Mouse (Mus musculus) Patski (cell line): Measurements from ENCODE around the gene Mrnip. TPM values are rescaled to one million over a fixed set of nuclear protein-coding genes. Genes with fewer than 3 reads are reported as not detected.

Experiments used
- ATAC-seq: fragments of 100-300 bp; one replicate; pipeline ENCODE4 v1.8.0; 2021
- CTCF ChIA-PET: fragments of 350-600 bp; sonication (Branson Sonifier 250); formaldehyde crosslinking; loops from one replicate; lab custom pipeline; 2022; ENCODE audit warnings: inconsistent platforms; lab: Charles Lee
- POLR2A ChIA-PET: fragments of 350-600 bp; sonication (Branson Sonifier 250); formaldehyde crosslinking; loops from one replicate; lab custom pipeline; 2022; ENCODE audit warnings: antibody characterized with exemption, inconsistent platforms; lab: Charles Lee
- DNase-seq: peaks from one replicate; pipeline ENCODE4 v3.0.0-alpha.2; 2011; ENCODE audit warnings: low read depth, low spot score
- H3K27me3 ChIP-seq: fragments of 371-371 bp; one replicate; pipeline ENCODE4 v1.5.1; 2021
- CTCF ChIP-seq: fragments of 100-300 bp; IDR thresholded peaks from one replicate; pipeline ENCODE4 v1.5.1; 2021
- in situ Hi-C: fragments of 300-500 bp; cut with MboI; formaldehyde crosslinking; loops from 3 replicates; pipeline ENCODE4 v1.11.1; 2018; ENCODE audit warnings: low pct_unique_long_range_greater_than_20kb, mixed read lengths
- polyA plus RNA-seq: library from polyadenylated mRNA; unstranded; gene quantifications from one replicate; pipeline ENCODE4 v1.2.3, GENCODE M21; 2021

Gene Mrnip
- polyA plus RNA-seq, 1 experiment from 2014 or later: 5.9 TPM

- no peak for ATAC-seq
- ChIA-PET CTCF (interaction anchor here (1.1 to 2.1 kb wide), 3 partner anchors 9 to 12 kb away, joined by 3 to 5 read pairs (median 5); partner anchors contain the start of genes Mgat4b and Sqstm1), POLR2A (interaction anchor here (0.5 to 1.4 kb wide), 4 partner anchors 10 to 1416 kb away, joined by 3 read pairs; partner anchors contain the start of genes Mgat4b and Sqstm1)
- DNase-seq: no peak
- in situ Hi-C loops: no loop called here
- no peaks in the 10 kb centered on the region for H3K27me3 ChIP-seq
- TF ChIP-seq CTCF: no peak
Observed at GRCm38 (mm10) chr11:50200613-50201012, 26.4 kb downstream of the Mrnip start.

- ATAC-seq (no peak), DNase-seq (no peak)
- TF ChIP-seq CTCF: no peak
- no peaks in the 10 kb centered on the region for H3K27me3 ChIP-seq
- in situ Hi-C loops: no loop called here
- ChIA-PET POLR2A (interaction anchor here (1.1 to 1.4 kb wide), 4 partner anchors 8 to 165 kb away, joined by 3 to 4 read pairs (median 3); partner anchors contain the start of genes Mgat4b and Sqstm1), CTCF (interaction anchor here (1.4 to 2.1 kb wide), 2 partner anchors 9 to 13 kb away, joined by 5 read pairs; partner anchors contain the start of genes Mgat4b and Sqstm1)
Observed at GRCm38 (mm10) chr11:50201590-50201989, 27.3 kb downstream of the Mrnip start.

GRCm38 (mm10) chr11:50203302-50203827 is 29.1 kb downstream of the Mrnip start:
- DNase-seq (no peak), ATAC-seq (no peak)
- in situ Hi-C loops: no loop called here
- CTCF ChIA-PET: interaction anchor here (1.2 kb wide), 1 partner anchor 42 kb away, joined by 3 read pairs; no protein-coding TSS in a partner anchor
- POLR2A ChIA-PET: interaction anchor here (1.4 kb wide), 1 partner anchor 22 kb away, joined by 3 read pairs; no protein-coding TSS in a partner anchor
- no peak for TF ChIP-seq CTCF
- H3K27me3 ChIP-seq: no peaks in the 10 kb centered on the region

- no peak for TF ChIP-seq CTCF
- H3K27me3 ChIP-seq: no peaks in the 10 kb centered on the region
- POLR2A ChIA-PET: interaction anchor here (1.2 to 2.1 kb wide), 2 partner anchors 18 to 43 kb away, joined by 3 to 5 read pairs; no protein-coding TSS in a partner anchor
- CTCF ChIA-PET: interaction anchor here (1.3 kb wide), 1 partner anchor 17 kb away, joined by 3 read pairs; no protein-coding TSS in a partner anchor
- DNase-seq: no peak
- in situ Hi-C loops: no loop called here
- no peak for ATAC-seq
Observed at GRCm38 (mm10) chr11:50205434-50205833, 31.2 kb downstream of the Mrnip start.

GRCm38 (mm10) chr11:50206037-50206436 is 31.8 kb downstream of the Mrnip start:
- no peak for ATAC-seq
- ChIA-PET CTCF (interaction anchor here (1.3 kb wide), 1 partner anchor 18 kb away, joined by 3 read pairs; no protein-coding TSS in a partner anchor), POLR2A (interaction anchor here (1.2 to 2.1 kb wide), 2 partner anchors 17 to 43 kb away, joined by 3 to 5 read pairs; no protein-coding TSS in a partner anchor)
- H3K27me3 ChIP-seq: no peaks in the 10 kb centered on the region
- TF ChIP-seq CTCF: no peak
- DNase-seq: no peak
- in situ Hi-C loops: no loop called here

- ATAC-seq: no peak
- no peak for TF ChIP-seq CTCF
- DNase-seq: no peak
- ChIA-PET CTCF (interaction anchor here (1.6 to 2.8 kb wide), 2 partner anchors 17 to 20 kb away, joined by 4 to 11 read pairs; no protein-coding TSS in a partner anchor), POLR2A (interaction anchor here (0.5 to 1.4 kb wide), 5 partner anchors 18 to 39 kb away, joined by 3 to 6 read pairs (median 4); no protein-coding TSS in a partner anchor)
- in situ Hi-C loops: no loop called here
- no peaks in the 10 kb centered on the region for H3K27me3 ChIP-seq
Observed at GRCm38 (mm10) chr11:50207344-50207743, 33.1 kb downstream of the Mrnip start.

- ChIA-PET POLR2A (interaction anchor here (0.8 to 1.4 kb wide), 3 partner anchors 17 to 21 kb away, joined by 3 to 5 read pairs (median 4); no protein-coding TSS in a partner anchor), CTCF (interaction anchor here (1.6 to 2.8 kb wide), 2 partner anchors 16 to 20 kb away, joined by 4 to 11 read pairs; no protein-coding TSS in a partner anchor)
- DNase-seq (no peak), ATAC-seq (no peak)
- TF ChIP-seq CTCF: no peak
- in situ Hi-C loops: no loop called here
- H3K27me3 ChIP-seq: no peaks in the 10 kb centered on the region
Observed at GRCm38 (mm10) chr11:50208039-50208438, 33.8 kb downstream of the Mrnip start.

- in situ Hi-C loops: no loop called here
- ChIA-PET POLR2A (interaction anchor here (0.9 to 4.8 kb wide), 7 partner anchors 8 to 167 kb away, joined by 3 to 60 read pairs (median 3); no protein-coding TSS in a partner anchor), CTCF (interaction anchor here (1.5 kb wide), 1 partner anchor 9 kb away, joined by 5 read pairs; no protein-coding TSS in a partner anchor)
- TF ChIP-seq CTCF: no peak
- no peak for DNase-seq
- ATAC-seq: peak; percentile 61
- H3K27me3 ChIP-seq: no peaks in the 10 kb centered on the region
Observed at GRCm38 (mm10) chr11:50210101-50210504, 35.9 kb downstream of the Mrnip start.

GRCm38 (mm10) chr11:50210505-50211151 is 36.4 kb downstream of the Mrnip start, which contains the start of the genes Sqstm1 and Mgat4b:
TSS of gene Sqstm1 (minus strand) at chr11:50210827.
TSS of gene Mgat4b (plus strand) at chr11:50210890.
- DNase-seq: no peak
- in situ Hi-C loops: no loop called here
- no peaks in the 10 kb centered on the region for H3K27me3 ChIP-seq
- ChIA-PET CTCF (interaction anchor here (1.5 to 2.0 kb wide), 2 partner anchors 10 to 14 kb away, joined by 5 to 10 read pairs; no protein-coding TSS in a partner anchor), POLR2A (interaction anchor here (0.5 to 4.8 kb wide), 9 partner anchors 8 to 213 kb away, joined by 3 to 60 read pairs (median 3); no protein-coding TSS in a partner anchor)
- ATAC-seq: peak; percentile 32
- TF ChIP-seq CTCF: no peak
